Mouse (Mus musculus) adrenal gland, postnatal 36 days (tissue): ENCODE measurements at regions not wholly inside any gene's neighbourhood (a gene's known extent, or its start where the extent isn't known, plus 50 kb on each side); places are given as distances from the start of the nearest gene placed in this dataset.

Experiments
- DNase-seq, 2 experiments: peaks; one replicate each; pipeline ENCODE4 v3.0.0; 2021; ENCODE audit warnings: mixed read lengths in 1 of 2

- DNase-seq, result no peak
These were observed 138.2 kb upstream of the 4931429L15Rik start for GRCm38 (mm10) chr9:46457945-46458344.

DNA sequence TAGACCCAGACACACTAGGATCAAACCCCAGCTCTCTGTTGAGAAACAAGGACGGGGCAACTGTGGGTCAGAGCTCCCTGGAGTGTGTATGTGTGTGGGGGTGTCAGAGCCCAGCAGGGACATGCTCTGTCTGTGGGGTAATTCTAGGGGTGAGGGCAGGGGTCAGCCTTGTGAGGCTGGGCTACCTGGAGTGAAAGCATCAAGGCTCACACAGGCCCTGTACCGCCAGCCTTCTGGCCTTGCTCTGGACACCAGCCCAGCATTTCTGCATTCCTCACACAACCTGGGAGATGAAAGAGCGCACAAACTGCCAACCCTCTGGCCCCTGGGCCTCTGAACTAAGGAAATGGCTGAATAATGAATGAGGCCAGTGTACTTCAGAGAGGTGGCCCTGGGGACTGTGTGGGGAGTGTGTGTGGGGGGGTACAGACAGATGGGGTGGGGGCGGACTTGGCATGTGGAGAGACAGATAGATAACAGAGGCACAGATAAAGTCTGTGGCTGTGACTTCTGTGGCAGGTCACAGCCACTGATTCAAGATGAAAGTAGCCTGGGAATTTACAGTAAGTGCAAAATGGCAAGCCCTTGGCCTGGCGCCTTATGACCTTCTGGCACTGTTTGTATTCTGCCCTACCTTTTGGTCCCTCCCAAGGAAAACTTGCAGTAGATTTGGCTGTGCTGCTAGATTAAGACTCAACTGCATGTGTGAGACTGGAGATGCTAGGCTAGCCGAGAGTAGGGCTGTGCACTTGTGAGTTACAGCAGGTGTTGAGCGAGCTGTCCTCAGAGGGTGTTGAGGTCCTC is 135.2 kb upstream of the 4931429L15Rik start:
- DNase-seq, result peak; percentile 16 to 24

GRCm38 (mm10) chr9:46443191-46444095 is 123.7 kb upstream of the 4931429L15Rik start:
- peak; percentile 15 to 20 for DNase-seq

- DNase-seq, result no peak
These were observed 123.0 kb upstream of the 4931429L15Rik start for GRCm38 (mm10) chr9:46442739-46443181.

- no peak for DNase-seq
These were observed 120.4 kb upstream of the 4931429L15Rik start for GRCm38 (mm10) chr9:46440226-46440625.

GRCm38 (mm10) chr9:46434700-46435099 is 114.9 kb upstream of the 4931429L15Rik start:
- no peak for DNase-seq

DNA sequence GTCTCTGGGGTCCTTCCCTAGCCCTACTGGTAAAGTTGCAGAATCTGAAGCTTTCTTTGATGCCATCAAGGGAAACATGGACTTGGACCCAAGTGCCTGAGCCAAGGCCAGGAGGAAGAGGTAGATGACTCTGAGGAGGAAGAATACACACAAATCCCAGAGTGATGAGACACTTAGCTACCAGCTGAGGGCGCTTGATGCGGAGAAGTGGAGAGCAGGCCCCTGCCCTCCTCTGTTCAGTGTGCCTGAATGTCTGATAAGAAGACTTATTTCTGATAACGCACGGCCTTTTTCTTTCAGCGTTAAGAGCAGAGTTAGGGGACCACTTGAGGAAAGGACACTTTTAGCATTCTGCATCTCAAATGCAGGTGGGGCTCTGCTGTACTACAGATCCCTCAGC is 113.9 kb upstream of the 4931429L15Rik start:
- DNase-seq, result no peak

DNA sequence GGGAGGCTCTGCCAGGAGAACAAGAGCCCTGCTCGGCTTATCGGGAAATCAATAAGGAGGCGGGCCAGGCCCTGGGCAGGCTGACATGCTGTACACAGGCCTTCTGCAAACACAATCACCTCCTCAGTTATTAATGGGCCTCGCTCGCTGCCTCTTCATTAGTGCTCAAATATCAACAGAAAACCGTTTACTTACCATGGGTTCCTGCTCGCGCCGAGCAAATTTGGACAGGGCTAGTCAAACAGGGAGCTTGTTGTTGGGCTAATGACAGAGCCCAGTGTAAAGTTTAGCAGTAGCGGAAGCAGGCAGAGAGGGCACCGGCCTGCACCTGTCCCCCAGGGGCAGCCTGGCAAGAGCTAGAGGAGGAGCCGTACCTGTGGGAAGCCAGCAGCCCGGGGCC is 111.3 kb upstream of the 4931429L15Rik start:
- DNase-seq, result no peak

GRCm38 (mm10) chr9:46423184-46423967 is 103.6 kb upstream of the 4931429L15Rik start:
- peak; percentile 17 to 32 for DNase-seq

DNA sequence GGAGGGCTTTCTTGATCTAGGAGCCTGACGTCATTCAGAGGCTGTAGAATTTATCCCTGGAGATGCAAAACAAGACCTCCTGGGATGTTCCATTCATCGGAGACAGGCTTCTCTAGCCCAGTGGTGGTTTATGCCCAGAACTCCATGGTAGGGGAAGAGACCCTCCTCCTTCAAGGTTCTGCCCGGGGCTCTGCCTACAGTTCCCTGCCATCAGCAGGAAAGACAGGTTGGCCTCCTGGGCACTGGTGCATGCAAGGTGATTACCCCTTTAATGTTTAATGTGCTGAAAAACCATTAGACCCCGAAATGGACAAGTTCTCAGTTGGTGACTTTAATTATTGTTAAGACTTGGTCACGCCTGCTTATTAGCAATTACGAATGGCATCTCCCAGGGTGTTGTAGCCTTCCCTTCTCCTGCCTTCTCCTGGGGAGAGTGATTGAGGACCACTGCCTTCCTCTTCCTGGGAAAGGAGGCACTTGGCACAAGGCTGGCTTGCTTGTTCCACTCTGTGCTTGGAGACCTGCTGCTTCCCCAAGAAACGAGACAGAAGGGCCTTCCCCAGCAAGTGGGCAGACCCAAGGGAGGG is 102.0 kb upstream of the 4931429L15Rik start:
- DNase-seq, result no peak

DNA sequence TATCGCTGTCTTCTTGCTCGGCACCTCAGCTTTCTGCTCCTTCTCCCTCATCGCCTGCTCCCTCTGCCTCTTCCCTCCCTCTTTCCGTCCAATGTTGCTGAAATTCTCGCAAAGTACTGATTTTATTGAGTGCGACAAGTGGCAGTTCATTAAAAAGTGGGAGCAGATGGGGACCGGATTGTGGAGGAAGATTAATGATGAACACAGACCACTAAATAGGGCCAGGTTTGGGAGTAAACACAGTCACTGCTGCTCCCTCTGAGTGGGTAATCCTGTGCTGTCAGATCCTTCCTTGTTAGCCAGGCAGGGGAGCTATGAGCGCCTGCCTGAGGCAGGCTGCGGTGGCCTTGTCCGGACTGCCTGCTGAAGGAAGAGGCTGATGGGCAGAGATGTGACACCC is 91.9 kb upstream of the 4931429L15Rik start:
- no peak for DNase-seq

- no peak for DNase-seq
These were observed 89.0 kb upstream of the 4931429L15Rik start for GRCm38 (mm10) chr9:46408776-46409175.

GRCm38 (mm10) chr9:46406606-46407005 is 86.8 kb upstream of the 4931429L15Rik start:
- DNase-seq, result no peak

GRCm38 (mm10) chr9:46396591-46396990 is 76.8 kb upstream of the 4931429L15Rik start:
- no peak for DNase-seq

GRCm38 (mm10) chr9:46395156-46395765 is 75.5 kb upstream of the 4931429L15Rik start:
- no peak for DNase-seq

DNA sequence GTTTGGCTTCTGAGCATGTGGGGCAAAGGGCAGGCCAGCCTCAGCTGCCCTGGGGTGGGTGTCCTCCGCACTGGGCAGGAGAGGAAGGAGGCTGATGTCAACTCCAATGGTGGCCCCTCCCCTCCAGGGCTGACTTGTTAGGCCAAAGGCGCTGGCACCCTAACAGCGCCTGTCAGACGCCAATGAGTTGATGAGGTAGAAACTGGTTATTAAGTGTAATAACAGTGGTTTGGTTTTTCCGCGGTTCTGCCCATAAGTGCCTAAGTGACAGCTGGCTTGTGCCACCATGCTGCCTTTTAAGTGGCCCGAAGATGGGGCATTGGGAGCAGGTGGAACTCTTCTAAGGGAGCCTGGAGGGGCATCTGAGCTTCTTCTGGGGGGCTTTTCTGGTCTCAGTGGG is 74.5 kb upstream of the 4931429L15Rik start:
- no peak for DNase-seq

DNA sequence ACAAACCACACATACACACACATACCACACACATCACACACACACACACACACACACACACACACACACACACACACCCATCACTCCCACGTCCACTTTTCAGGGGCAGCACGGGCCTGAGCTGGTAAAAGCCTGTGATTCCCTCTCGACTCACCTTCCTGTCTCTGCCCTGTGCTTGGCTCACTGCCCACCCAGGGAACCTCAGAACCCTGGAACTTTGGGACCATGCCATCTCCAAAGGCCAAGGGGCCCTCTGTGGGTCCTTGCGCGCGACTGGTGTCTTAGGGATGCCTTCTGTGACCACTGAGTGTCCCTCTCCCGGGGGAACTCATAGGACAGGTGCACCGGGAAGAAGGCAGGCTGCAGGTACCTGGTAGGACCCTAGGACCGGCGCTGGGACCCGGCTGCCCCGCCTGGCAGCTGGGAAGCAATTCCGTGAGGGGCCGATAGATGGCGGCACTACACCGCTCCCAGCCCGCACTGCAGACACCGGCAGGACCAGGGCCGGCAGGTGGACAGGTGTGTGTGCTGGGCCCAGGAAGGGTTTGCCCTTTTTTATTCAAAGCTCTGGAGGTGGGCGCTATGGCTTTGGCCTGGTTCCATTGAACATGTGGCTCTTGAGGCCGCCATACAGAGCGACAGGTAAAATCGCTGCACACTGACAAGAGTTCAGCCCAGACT is 73.0 kb upstream of the 4931429L15Rik start:
- peak; percentile 54 to 68 for DNase-seq

DNA sequence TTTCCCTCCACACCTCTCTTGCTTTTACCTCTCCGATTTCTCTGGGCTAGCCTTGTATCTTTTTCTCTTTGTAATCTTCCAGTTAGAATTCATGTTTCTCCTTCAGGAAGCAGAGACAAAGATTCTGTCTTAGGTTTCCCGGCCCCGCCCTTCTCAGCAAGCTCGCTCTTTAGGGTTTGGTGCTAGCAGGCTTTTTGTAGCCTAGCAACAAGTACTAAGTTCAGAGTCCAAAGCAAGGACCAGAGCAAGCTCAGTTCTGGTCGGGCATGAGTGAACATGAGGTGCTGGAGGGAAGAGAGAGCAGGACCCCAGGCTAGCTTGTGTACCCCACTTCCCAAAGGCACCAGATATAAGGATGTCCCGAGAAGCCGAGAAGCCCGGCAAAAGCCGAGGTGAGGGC is 70.0 kb upstream of the 4931429L15Rik start:
- DNase-seq, result no peak

DNA sequence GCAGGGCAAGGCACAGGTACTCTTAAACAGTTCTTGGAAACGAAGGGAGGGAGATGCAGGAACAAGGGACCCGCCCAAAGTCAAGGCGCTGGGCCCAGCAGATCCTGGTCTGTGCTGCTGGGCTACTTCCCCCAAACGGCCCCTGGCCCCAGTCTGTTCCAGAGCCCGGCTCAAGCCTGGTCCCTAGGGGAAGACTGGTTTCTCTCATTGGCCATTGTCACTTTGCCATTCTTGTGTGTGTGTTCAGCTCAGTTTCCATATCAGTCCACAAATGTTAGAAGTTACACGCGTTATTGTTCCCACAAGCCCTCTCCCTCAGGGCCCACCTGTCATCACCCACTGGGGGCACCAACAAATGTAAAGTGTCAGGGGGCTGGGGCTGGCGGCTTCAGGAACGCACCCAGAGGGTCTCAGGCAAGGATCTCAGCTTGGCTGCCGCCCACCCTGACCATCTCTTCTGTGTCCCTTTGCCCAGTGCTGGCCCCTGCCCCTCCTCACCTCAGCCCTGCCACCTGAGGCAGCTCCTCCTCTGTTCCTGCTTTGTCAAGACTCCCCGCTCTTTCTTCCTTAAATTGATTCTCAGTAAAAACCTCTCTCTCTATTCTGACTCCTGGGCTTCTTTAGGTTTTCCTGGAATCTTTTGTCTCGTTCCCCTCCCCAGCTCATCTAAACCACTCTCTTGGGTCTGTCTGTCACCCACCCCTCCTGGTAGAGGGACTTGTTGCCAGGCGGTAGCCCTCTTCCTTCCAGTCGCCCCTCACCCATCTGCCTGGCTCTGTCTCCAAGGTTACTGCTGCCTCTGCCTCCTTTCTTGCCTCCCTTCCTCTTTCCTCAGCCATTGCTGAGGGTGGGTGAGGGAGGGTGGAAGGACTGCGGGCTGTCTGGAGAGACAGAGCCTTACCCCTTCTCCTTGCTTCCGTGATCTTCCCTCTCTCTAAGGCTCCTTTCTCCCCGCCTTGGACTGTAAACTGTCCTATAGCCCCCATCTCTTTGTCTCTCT is 69.2 kb upstream of the 4931429L15Rik start:
- DNase-seq, result no peak
